Mouse (Mus musculus): ENCODE data around the gene Slc8a3.
A peak's percentile ranks its signal among the peaks of the same experiment; 100 is the strongest.

Gene Slc8a3

DNA sequence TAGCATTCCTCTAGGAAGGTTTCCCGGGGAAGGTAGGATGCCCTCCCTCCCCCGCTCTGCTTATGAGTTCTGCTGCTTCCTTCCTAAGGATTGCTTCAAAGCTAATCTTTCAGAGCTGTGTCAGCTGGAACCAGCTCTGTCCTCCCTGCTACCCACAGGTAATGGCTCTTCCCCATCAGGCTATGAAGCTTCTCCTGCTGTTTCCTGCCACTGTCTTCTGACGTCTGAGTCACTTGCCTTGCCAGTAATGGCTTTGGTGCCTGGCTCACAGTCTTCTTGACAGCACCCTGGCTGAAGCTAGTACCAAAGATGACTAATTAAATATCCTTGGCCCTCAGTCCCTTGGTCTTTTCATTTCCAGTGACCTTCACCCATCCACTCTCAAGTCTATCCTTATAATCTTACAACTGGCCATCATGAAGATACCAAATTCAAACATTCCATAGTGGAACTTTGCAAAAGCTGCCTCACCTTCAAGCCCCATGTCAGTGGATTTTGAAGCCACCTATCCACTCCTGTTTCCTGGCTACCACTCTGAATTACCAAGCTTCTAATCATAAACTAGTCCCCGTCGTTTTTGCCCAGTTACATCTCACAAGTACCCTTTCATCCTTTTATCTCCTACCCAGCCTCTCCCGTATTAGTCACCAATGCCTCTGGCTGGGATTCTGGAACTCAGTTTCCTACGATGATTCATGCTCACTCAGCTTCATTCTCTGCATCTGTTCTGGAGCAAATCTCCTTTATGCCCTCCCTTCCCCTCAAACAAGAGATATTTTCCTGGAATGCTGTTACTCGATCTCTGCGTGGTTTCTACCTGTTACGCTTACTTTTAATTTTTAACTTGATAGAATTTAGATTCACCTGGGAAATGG lies 97.3 kb downstream of the Slc8a3 start:
- no peak for DNase-seq

DNA sequence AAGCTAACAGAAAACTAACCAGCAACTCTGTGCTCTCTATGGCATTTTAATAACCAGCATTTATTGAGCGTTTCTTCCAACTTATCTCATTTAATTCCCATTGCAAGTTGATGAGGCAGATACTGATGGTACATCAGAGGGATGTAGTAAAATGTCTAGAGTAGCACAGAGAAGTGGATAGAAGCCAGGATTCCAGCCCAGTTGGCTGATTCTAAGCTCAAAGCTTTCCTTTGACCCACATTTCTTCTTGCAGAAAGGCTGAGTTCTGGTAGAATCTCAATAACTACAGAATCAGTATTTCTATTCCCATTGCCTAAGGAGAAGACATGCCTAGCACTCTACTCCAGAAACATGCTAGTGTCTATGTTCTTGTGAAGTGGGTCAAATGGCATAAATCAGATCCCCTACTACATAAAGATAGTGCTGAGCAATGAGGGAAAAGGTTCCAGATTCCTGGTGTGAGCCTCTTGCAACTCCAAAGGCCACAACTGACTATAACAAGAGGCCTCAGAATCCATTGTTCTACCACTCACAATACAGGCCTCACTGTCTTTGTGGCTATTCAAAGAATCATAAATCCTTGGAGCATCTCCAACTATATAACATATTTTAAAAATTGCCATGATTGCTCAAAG lies 99.1 kb downstream of the Slc8a3 start:
- DNase-seq, result peak in 1 of 2 experiments; percentile 43

DNA sequence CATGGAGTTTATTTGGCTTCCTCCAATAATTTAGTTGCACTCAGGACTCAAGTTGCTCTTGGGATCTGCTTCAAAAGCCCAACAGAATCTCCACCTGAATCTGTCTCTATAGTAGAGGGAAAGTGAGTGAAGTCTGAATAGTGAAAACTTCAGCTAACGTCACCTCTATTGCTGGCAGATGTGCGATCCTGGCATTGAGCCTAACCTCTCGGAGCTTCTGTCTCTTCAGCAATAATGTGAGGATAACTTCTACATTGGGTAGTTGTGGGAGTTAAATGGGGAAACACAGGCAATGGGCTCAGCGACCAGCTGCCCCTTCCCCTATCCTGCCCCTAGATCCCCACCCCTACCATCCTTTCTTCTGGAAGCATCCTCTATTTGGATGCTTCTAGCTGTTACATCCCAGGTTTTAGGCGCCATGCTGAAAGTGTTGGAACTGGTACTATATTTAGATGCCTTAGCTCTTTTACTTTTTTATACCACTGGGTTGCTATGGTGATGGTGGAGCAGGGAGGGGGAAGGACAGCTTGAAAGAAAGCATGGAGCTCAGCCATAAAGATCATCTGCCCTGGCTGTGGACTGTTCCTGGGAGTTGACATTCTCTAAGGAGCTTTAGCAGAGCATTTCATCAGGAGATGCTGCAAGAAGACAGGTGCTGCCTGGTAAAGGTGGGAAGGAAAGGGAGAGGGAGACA lies 105.1 kb downstream of the Slc8a3 start:
- DNase-seq, result peak in 1 of 2 experiments; percentile 60

DNA sequence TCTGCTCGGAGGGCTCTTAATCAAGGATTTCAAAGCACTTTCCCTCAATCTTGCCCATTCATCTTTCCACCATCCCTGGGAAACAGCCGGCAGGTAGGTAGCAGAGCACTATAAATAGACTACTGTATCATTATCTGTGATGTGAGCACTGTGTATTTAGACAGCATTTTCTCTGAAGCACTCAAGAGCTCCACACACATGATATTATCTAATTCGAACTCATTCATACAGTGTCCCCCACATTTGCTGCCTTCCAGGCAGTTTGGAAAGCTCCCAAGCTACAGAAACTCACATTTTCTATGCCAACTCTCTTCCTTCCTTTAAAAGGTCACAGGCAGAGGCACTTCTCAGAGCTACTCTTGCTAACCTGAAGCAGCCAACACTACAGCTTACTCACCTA lies 106.4 kb downstream of the Slc8a3 start:
- DNase-seq, result no peak

DNA sequence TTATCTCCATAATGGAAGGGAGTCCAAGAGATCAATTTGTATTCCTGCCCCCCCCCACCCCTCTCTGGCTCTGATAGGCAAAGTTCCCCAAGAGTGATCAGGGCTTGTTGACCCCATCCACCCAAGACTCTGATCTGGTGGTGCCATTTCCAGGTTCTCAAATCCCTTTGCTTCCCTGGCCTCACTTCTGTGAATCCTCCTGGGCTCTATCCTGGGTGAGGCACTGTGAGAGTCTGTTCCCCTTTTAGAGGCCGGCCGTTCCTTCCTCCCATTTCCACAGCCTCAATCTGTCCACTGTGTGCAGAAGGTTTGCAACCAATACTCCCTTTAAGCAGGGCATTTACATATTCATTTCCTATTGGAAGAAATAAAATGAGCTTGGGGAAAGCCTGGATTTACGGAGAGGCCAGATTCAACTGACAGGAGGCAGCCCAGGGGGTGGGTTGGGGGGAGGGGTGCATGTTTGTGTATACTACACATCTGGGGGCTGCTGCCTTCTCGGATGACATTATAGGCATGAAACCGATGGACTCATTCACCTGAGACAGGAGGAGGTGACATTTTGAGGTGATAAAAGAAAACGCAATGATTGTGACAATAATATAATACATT lies 106.9 kb downstream of the Slc8a3 start:
- no peak for DNase-seq

DNA sequence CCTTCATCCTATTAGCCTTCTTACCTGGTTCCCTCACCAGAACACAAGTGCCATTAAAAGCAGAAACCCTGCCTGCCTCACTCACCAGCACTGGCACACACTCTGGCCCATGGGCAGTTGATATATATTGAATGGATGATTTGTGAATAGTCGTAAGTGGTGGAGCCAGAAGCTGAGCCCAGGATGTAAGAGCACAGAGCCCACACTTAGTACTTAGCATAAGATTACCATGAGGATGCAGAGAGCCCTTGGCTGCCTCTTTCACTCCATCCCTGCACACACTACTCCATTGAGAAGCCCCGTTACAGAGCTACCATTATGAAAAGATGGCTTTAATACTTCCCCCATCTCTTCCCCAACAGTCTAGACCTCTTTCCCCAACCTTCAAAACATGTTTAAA lies 108.1 kb downstream of the Slc8a3 start:
- DNase-seq, result no peak

DNA sequence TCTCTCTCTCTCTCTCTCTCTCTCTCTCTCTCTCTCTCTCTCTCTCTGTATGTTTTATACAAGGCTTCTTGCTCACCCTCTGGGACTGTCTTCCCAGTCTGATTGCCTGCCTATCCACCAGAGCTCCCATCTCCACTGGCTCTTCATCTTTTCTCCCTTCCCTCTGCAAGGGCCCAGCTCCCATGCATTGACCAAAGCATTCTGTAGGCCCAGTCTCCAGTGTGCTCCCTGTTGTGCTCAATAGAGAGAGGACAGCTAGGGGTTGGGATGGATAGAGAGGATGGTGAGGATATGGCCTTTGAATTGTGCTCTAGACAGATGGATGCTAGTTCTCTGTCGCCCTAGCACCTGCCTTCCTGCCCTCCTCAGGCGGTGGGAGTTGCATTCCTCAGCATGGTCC lies 109.7 kb downstream of the Slc8a3 start:
- DNase-seq, result no peak

DNA sequence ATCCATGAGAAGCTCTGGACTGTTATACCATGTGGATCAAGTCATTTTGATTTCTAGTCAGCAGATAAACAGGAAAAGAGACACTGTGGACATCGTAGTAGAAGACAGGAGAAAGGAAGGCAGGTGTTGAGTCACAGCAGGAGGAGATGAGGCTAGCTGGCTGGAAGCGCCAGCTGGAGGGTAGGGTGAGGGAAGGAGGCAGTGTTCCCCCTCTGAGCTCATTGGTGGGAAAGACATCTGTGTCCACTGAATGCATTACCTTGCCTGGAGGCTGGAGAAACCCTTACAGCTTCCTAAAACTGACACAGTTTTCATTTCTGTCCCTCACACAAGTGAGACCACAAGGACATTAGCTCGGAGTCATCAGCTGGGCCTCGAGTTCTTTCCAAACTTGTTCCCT lies 113.6 kb downstream of the Slc8a3 start:
- no peak for DNase-seq

DNA sequence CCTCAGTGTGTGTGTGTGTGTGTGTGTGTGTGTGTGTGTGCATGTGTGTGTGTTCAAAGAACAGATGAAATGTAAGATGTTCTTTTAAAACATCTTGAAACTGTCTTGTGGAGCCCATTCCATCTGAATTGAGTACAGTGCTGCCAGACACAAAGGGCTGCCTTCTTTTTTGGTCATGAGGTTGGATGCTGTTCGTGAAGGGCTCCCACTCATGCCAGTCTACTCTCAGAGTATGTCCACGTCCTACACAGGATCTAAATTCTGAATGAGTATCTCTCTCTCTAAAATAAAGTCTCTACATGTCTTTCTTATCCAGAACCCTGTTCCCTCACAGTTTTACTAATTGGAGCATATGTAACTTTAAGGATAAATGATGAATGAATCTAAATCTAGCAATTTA lies 124.4 kb downstream of the Slc8a3 start:
- DNase-seq, result no peak

DNA sequence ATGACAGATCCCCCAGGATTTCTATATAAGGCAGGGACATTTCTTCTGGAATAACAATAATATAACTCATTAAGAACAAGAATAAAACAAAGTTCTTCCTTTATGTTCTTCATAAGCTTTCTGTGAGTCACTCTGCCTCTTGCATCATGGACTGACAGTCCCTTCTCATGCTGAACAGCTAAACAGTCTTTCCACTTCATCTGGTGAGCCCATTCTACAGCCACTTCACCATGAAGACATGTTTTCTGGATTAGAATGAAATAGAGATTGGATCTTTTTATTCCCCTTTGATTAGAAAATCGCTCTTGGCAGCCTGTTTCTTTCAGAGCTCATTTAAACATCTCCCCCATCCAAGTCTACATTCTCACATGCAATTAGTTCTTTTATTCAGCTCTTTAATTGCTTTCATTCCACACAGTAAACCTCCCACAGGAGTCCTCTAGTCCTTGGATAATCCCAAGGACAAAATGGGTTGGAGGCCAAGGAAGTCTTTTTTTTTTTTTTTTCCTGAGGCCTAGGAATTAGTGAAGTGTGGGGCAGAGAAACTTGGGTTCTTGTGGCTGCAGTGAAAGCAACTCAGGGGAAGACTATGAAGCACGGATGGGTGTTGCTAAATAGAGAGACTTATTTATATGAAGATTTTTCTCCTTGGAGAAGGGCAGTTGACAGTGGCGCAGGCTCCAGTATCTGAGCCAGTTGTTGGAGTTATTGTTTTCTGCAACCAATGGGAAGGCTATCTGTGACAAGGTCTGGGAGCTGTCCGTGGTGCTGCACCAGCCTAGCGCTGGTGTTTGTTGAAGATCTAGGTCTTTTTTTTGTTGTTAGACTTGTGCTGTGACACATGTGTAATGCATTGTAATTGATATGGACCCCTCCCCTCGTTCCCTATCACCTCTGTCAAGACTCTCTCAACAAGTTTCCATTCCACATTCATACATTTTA lies 127.1 kb downstream of the Slc8a3 start:
- no peak for DNase-seq

DNA sequence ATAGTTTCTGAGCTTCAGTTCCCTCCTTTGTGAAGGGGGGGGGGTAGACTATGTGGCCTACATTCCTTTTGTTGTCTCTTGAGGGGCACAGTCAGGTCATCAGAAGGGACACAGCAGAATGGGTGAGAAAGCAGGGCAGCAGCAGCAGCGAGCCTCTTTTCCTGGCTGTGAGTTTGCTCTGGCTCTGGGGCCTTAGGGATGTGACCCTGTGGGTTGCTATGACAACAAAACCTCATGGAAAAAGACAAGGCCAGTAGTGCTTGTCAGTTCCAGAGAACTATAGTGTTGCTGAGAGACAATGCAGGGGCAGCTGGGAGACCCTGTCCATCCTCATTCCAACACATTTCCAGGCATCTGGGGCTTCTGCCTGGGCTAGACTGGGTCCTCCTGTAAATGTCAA lies 129.8 kb downstream of the Slc8a3 start:
- DNase-seq, result no peak

DNA sequence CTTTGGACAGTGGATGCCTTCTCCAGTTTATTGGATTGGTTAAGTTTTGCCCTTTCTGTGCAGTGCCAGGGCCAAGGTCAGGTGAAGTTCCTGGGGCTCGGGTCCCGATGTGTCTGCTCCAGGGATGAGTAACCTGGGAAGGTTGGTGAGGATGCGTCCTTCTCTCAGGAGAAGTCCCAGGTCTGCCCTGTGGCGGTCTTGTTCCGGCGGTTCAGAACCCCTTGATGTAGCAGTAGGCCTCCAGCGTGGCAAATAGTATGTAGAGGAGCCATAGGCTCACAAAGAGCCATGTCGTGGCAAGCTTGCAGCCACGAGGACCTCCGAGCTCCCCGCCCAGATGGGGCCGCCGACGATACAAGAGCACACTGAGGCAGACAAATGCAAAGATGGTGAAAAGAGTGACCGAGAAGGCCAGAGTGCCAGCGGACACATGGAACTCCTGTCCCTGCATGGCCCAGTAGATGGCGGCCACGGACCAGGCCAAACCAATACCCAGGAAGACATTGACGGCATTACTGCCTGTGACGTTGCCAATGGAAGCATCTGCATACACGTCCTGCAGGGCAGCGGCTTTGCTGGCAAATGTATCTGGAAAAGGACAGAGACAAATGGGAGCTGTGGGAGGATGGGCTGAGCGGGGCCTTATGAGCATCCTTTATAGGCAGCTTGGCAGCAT lies 133.6 kb downstream of the Slc8a3 start:
- DNase-seq, result peak; percentile 86 to 93

DNA sequence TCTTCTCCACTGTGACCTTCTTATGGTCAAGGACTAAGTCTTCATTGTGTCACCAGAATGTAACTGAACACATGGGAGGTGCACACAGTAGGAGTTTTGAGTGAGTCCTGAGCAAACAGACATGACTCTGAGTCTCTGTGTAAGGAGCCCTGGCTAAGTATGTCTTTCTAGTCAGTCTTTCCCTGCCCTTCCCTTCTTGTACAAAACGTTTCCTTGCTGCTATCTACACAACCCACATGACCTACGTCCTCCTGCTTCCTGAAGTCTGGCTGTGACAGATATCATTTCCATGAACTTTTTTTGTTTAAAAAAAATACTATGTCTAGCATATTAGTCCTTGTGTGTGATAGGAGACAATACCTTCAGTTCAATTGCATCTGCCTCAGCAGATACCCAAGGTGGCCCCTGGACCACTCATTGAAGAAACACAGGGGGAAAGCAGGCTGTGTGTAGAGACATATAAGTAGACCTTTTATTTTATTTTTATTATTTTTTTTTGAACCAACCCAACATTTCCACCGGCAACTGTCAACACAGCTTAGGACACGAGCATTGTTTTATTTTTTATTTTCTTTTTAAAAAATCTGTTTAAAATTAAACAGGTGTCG lies 135.4 kb downstream of the Slc8a3 start:
- DNase-seq, result no peak

DNA sequence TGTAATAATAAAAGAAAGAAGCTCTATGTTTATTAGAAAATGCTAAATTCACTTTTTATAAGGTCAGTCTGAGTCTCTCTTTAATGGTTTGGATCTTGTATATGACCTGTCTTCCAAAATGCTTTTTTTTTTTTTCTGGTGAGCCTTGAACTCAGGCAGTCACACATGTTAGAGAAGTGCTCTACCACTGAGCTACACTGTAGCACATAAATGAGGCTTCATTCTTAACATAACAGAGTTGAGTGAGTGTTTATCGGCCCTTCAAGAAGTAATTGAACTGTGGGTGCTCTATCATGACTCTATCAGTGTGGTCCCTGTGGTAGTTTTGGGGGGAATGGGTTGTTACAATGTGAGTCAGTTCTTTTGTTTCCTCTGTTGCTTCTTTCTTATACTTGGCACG lies 139.0 kb downstream of the Slc8a3 start:
- DNase-seq, result no peak

DNA sequence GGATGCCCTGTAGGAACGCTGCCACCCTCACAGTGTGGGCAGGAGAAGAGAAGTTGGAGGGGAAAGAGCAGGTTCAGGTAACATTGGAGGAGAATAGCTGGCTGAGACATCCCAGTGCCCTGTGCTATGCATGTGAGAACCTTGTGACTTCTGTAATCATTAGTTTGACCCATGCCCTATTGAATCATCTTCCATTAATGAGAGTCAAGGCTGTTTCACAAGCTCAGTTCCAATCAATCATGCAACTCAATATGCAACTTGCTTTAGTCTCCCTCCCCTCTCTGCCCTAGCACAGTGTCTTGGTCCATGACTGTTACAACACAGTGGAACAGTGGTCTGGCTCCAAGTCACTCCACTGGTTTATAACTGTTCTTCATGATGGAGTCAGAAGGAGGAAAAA lies 143.3 kb downstream of the Slc8a3 start:
- no peak for DNase-seq

DNA sequence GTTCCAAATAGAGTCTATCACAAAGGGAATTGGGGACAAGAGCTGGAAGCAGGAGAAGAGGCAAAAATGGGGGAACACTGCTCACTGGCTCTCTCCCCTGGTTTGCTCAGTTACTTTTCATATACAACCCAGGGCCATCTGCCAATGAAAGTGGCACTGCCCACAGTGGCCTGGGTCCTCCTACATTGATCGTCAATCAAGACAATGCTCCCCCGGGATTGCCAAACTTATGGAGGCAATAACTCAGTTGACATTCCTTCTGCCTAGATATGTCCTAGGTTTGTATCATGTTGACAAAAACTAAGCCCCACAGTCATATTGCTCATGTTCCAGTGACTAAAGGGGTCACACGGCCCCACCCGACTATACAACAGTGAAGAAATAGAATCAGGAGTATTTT lies 144.0 kb downstream of the Slc8a3 start:
- no peak for DNase-seq

DNA sequence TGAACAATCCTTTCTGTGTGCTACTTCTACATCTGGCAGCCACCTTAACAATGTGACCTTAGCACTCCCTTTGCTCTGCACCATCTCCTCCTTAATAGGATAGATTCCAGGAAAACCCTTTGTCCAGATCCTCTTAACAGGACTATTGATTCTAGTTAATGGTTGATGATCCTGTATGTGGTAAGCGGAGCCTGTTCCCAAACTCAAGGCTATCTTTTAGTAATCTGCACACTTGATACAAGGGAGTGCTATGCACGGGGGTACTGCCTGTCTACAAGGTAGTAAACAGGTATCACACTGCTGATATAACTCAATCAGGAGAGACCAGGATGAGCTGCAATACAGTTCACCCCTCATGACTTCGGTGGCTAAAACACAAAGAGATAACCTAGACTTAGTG lies 144.6 kb downstream of the Slc8a3 start:
- no peak for DNase-seq

DNA sequence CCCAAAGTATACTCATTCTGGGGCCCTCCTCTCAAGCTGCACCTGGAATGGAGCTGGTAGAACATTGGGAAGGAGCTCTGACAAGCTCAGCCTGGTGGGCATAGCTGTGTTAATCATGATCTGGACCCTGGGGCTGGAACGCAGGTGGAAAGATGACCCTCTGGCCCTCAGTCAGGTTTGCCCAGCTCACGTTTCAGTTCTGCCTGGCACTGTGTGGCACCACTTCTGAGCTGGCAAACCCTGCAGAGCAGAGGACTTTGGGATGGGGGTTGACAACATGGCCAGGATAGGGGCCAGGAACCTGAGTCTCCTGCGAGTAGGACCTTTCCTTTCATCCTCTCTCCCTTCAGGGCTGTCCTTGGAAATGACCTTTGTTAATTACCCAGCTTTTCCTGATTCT lies 146.3 kb downstream of the Slc8a3 start:
- DNase-seq, result no peak

DNA sequence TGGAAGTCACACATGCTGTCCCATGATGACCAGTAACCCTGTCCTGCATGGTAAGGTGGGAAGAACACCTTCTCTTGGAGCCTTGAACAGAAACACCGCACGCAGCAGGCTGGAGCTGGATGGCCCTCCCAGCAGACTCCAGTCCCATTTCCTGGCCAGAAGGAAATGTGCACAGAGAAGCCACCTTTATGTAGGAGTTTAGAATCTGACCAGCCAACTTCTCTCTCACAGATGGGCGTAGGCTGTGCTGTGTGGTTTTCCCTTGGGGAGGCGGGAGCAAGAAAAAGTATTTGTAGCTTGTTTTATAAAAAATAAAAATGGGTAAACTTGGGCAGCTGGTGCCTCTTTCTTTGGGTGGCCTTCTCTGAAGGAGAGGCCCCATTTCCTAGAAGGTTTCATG lies 146.9 kb downstream of the Slc8a3 start:
- no peak for DNase-seq

DNA sequence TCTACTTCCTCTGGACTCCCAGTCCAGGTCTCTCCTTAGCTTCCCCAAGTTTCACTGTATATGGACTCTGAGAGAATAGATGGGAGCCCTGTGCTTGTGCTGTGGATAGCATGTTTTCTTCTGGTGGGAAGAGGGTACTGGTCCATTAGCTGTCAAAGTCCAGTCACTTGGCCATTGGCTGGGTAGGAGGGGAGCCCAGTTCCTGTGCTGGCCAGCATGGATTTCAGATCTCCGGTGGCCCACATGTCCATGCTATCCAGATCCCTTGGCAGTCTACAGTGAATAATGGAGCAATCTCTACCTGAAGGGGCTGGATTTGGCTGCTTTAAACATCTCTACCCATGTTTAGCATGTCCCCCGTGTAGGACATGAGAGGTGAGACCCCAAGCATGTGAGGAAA lies 148.0 kb downstream of the Slc8a3 start:
- DNase-seq, result no peak

DNA sequence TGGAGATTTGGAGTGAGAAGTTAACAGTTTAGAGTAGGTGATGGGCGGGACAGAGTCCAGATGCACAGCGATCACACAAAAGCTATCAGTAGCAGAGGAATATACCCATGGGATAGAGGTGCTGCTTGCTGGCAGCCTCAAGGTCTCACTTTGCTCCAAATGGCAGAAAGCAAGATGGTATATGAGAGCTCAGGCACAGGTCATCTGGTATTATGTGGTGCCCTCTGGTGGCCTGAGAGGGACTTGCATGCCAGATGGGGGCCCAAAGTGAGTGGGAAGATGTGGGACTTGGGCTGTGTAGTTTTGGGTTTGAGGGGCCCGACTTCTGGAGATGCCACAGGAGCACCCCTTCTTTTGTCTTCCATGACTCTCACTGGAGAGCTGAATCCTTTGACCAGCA lies 150.9 kb downstream of the Slc8a3 start:
- peak; percentile 79 to 80 for DNase-seq
